Mouse (Mus musculus): ENCODE measurements around the gene Usp49.

The Usp49 gene

GRCm38 (mm10) chr17:47691650-47692049 is 61.2 kb downstream of the Usp49 start:
- in situ Hi-C loops (cut with MseI, MboI), result no loop called here

GRCm38 (mm10) chr17:47693671-47694441 is 63.4 kb downstream of the Usp49 start:
- in situ Hi-C loops (cut with MseI, MboI), result no loop called here

- in situ Hi-C loops (cut with MseI, MboI), result no loop called here
These were observed 63.8 kb downstream of the Usp49 start, which contains the start of gene Gm21981 for GRCm38 (mm10) chr17:47694442-47694502. Gene Gm21981 (minus strand): TSS chr17:47694455.

- in situ Hi-C loops (cut with MseI, MboI), result no loop called here
These were observed 64.2 kb downstream of the Usp49 start, which contains the start of gene Prickle4 for GRCm38 (mm10) chr17:47694503-47695336. Gene Prickle4 (minus strand): TSS chr17:47694736.

GRCm38 (mm10) chr17:47695337-47695710 is 64.8 kb downstream of the Usp49 start:
- in situ Hi-C loops (cut with MseI, MboI), result no loop called here

GRCm38 (mm10) chr17:47698156-47698555 is 67.7 kb downstream of the Usp49 start:
- in situ Hi-C loops (cut with MseI, MboI), result no loop called here

GRCm38 (mm10) chr17:47699055-47699454 is 68.6 kb downstream of the Usp49 start:
- in situ Hi-C loops (cut with MseI, MboI), result no loop called here

GRCm38 (mm10) chr17:47701793-47702192 is 71.3 kb downstream of the Usp49 start:
- in situ Hi-C loops (cut with MseI, MboI), result no loop called here

- in situ Hi-C loops (cut with MseI, MboI), result no loop called here
These were observed 72.3 kb downstream of the Usp49 start for GRCm38 (mm10) chr17:47702548-47703345.

GRCm38 (mm10) chr17:47703556-47703955 is 73.1 kb downstream of the Usp49 start:
- in situ Hi-C loops (cut with MseI, MboI), result no loop called here

GRCm38 (mm10) chr17:47704692-47705091 is 74.2 kb downstream of the Usp49 start:
- in situ Hi-C loops (cut with MseI, MboI), result no loop called here

- in situ Hi-C loops (cut with MseI, MboI), result no loop called here
These were observed 75.7 kb downstream of the Usp49 start for GRCm38 (mm10) chr17:47706196-47706595.

- in situ Hi-C loops (cut with MseI, MboI), result no loop called here
These were observed 77.5 kb downstream of the Usp49 start for GRCm38 (mm10) chr17:47707961-47708360.

GRCm38 (mm10) chr17:47708972-47709371 is 78.5 kb downstream of the Usp49 start:
- in situ Hi-C loops (cut with MseI, MboI), result no loop called here

GRCm38 (mm10) chr17:47710036-47710435 is 79.5 kb downstream of the Usp49 start:
- in situ Hi-C loops (cut with MseI, MboI), result no loop called here

- in situ Hi-C loops (cut with MseI, MboI), result no loop called here
These were observed 81.4 kb downstream of the Usp49 start for GRCm38 (mm10) chr17:47711883-47712282.

- in situ Hi-C loops (cut with MseI, MboI), result no loop called here
These were observed 82.5 kb downstream of the Usp49 start for GRCm38 (mm10) chr17:47712889-47713571.

GRCm38 (mm10) chr17:47715037-47715436 is 84.5 kb downstream of the Usp49 start:
- in situ Hi-C loops (cut with MseI, MboI), result no loop called here

GRCm38 (mm10) chr17:47721183-47721582 is 90.7 kb downstream of the Usp49 start:
- in situ Hi-C loops (cut with MseI, MboI), result no loop called here

- in situ Hi-C loops (cut with MseI, MboI), result no loop called here
These were observed 96.1 kb downstream of the Usp49 start, which contains the start of gene Pgc for GRCm38 (mm10) chr17:47726566-47726965. Gene Pgc (plus strand): TSS chr17:47726842.

GRCm38 (mm10) chr17:47730633-47731575 is 100.4 kb downstream of the Usp49 start:
- in situ Hi-C loops (cut with MseI, MboI), result no loop called here

Measured in mouse trophoblast stem cell (cell line).